Mouse (Mus musculus): ENCODE measurements around the gene 1700024G13Rik. TPM values are rescaled to one million over a fixed set of nuclear protein-coding genes. Genes with fewer than 3 reads are reported as not detected.

The 1700024G13Rik gene
- total RNA-seq, 2 experiments from 2014 or later, result not detected

DNA sequence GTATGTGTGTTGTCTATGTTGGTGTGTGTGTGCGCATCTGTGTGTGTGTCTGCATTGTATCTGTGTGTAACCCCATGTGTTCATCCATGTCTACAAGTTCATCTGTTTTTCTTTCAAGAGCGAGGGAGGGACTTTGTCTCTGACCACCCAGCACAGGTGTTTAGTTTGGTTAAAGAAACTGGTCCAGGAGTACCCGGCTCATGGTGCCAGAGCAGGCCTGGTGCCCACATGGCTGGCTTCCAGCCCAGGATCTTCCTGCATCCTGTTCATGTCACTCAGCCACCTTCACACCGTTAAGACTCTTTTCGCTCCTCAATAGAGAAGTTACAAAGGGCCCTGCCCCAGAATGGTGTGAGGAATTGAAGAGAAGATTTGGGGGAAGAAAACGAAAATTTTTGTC is 52.2 kb downstream of the 1700024G13Rik start:
- intact Hi-C loops (cut with DNase I), result no loop called here
- no peak for DNase-seq

- intact Hi-C loops (cut with DNase I), result no loop called here
These were observed 55.4 kb downstream of the 1700024G13Rik start for GRCm38 (mm10) chr14:32332515-32333445.

DNA sequence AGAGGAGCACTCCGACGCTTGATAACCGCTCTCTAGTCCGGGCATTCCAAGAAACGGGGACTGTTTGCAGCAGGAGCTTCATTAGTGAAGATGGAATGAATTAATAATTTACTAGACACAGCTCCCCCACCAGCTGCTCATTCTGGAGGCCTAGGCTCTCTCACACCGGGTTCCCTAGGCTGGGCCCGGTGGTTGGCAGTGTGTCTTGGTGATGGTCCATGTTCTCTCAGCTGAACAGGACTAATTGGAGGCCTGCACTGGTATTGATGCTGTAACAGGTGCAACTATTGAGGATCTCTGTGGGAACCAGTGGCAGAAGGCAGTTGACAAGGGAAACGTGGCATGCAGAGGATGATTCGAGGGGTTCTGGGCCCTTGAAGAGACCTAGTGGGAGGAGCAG is 60.8 kb downstream of the 1700024G13Rik start:
- intact Hi-C loops (cut with DNase I), result no loop called here
- no peak for DNase-seq

More at GRCm38 (mm10) chr14:32332515-32333445, 55.4 kb downstream of the 1700024G13Rik start:
- no peak for DNase-seq

Other genes starting within 250 kb of the 1700024G13Rik start
- gene Msmb, start 246.4 kb downstream of the 1700024G13Rik start, total RNA-seq (2021), result not detected
- 100 to 1,000 TPM; 112 to 129 TPM for gene Ncoa4, start 228.5 kb downstream of the 1700024G13Rik start, total RNA-seq (2021)
- 100 to 1,000 TPM; 159 to 184 TPM for gene Timm23, start 186.5 kb downstream of the 1700024G13Rik start, total RNA-seq (2021)
- 10 to 100 TPM; 24.3 to 29.6 TPM for gene Parg, start 186.4 kb downstream of the 1700024G13Rik start, total RNA-seq (2021)
- 10 to 100 TPM; 13.3 to 14.2 TPM for gene Ogdhl, start 66.4 kb downstream of the 1700024G13Rik start, total RNA-seq (2021)
- not detected for gene Slc18a3, start 76.5 kb upstream of the 1700024G13Rik start, total RNA-seq (2021)
- gene Chat, start 77.6 kb upstream of the 1700024G13Rik start, total RNA-seq (2021), result not detected
- 1 to 10 TPM; 7.0 to 7.3 TPM for gene Ercc6, start 125.1 kb upstream of the 1700024G13Rik start, total RNA-seq (2021)
- not detected for gene Prrxl1, start 211.0 kb upstream of the 1700024G13Rik start, total RNA-seq (2021)

Measured in heart, postnatal 10 days (tissue).